ENCODE assay signal across 16 mouse cellular contexts in the genomic region with DNA sequence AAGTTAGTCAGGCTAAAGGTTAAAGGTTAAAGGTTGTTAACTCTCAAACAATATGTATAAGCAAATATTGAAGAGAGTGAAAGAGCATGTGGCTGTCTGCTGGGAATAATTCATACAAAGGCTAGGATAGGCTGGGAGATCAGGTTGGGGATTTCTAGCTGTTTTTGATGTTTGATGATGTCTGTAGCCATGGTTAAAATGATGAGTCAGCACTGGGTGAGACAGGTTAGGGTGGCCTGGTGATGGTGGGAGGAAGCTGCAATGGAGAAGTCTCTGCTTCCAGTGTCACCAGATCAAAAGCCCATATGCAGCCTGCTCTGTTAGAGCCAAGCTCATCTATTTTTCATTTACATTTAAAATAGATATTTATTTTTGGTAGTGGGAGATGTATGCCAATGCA.
"Had no signal": no experiment of that assay in that cellular context is flagged by ENCODE, and none has a peak within 500 bp of the region (broad histone marks: within the 10 kb centered on the region; RNA-seq: fewer than 3 reads in every experiment).

No protein-coding gene starts in this region.

- H3K9ac ChIP-seq: neural tube, embryonic 13.5 days; neural tube, embryonic 15.5 days; stomach, embryonic 15.5 days had no signal

- H3K4me2 ChIP-seq: neural tube, embryonic 13.5 days; neural tube, embryonic 15.5 days; stomach, embryonic 15.5 days had no signal

- DNase-seq: retina, postnatal 1 day; right cerebral cortex, adult 18-20 months; right cerebral cortex, postnatal 14 days; right cerebral cortex, postnatal 25 days; right cerebral cortex, postnatal 4 days; spleen, adult 18-20 months; thymus, adult 18-20 months; thymus, adult 2 months; thymus, postnatal 14 days; thymus, postnatal 25 days; thymus, postnatal 36 days; thymus, postnatal 4 days had no signal

- H3K27me3 ChIP-seq: neural tube, embryonic 13.5 days; neural tube, embryonic 15.5 days; stomach, embryonic 15.5 days had no signal

- H3K4me3 ChIP-seq: neural tube, embryonic 13.5 days; neural tube, embryonic 15.5 days; stomach, embryonic 15.5 days had no signal

- H3K9me3 ChIP-seq: neural tube, embryonic 13.5 days; neural tube, embryonic 15.5 days; stomach, embryonic 15.5 days had no signal

- H3K27ac ChIP-seq: neural tube, embryonic 13.5 days; neural tube, embryonic 15.5 days; stomach, embryonic 15.5 days; stomach, postnatal 0 days had no signal
